Mouse (Mus musculus) spleen, postnatal 10 days (tissue): Measurements from ENCODE around the gene Lrba.

Source experiments
- DNase-seq, 2 experiments: peaks; one replicate each; pipeline ENCODE4 v3.0.0; 2021 to 2022; ENCODE audit warnings: low spot score in 2 of 2

The Lrba gene

GRCm38 (mm10) chr3:86500586-86500985, 276.1 kb downstream of the Lrba start:
- no peak for DNase-seq

DNA sequence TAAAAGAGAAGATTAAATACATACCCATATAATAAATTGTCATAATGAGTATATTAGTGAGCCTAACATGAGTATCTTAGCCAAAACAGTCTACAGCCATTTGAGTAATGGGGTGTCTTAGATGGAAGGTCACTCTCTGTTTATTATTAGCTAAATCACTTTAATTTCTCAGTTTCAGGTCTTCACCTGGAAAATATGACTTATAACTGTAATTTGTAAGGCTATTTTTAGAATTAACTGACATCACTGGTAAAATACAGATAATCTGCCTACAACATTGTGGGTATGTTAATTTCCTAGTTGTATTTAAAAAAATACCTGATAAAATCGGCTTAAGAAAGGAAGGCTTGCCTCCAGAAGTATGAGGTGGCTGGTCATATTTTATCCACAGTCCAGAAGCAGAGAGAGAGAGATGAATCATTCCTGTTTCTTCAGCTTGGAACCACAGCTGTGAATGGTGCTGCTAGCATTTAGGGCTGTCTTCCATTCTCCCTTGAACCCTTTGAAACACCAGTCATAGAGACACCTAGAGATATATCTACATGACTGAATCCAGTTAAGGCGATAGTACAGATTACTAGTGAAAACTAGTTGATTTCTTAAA, 294.1 kb downstream of the Lrba start:
- no peak for DNase-seq

DNA sequence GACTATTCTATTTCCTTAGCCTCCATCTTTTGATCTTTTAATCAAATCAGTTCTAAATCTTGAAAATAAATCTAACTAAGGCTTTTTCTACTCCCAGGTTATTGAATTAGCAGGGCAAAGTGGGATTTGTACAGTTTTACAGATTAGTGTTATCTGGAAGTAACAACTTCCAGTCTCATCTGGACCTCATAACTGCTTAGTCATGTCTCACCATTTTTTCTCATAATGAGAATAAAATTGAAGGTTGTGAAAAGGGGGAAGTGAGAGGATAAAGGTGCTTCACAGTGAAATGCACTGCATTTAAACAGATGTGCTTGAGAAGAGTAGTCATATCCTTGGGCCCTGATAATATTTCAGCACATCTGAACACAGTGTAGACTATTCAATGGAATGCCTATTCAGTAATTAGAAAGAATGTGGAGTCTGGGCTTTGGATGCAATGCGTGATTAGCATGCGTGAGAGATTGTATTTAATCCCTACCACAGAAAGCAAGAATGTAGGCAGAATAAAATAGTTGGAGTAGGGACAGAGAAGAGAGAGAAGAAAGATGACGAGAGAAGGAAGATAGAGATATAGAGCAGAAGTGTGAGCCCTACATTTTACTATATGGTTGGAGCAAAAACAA, 298.5 kb downstream of the Lrba start:
- no peak for DNase-seq

DNA sequence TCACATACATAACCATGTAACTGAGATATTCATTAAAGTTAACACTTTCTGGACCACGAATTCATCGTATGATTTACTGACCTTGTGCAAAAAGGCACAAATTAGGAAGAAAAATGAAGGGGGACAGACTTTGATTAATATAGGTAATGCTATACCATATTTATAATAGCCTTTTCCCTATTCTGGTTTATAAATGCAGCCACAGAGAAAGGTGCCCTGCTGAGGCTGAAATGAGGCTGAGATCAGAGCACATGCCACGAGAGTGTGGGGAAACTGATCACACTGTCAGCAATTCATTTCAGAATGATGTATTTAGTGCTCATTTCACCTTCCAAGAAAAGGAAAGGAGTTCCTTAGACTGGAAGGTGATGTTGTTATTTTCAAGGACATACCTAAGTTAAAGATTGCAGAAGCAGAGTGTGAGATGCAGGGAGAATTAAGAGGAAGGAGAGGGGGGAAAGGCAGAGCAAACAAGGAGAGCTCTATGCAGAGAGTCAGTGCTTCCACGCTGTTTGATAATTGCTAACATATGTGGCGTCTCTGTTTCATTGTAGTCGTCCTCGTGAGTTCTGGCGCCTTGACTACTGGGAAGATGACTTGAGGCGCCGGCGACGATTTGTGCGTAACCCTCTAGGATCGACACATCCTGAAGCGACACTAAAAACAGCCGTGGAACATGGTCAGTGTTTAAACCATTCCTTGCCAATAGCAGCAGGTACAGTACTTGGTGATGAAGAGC, 307.2 kb downstream of the Lrba start:
- no peak for DNase-seq

DNA sequence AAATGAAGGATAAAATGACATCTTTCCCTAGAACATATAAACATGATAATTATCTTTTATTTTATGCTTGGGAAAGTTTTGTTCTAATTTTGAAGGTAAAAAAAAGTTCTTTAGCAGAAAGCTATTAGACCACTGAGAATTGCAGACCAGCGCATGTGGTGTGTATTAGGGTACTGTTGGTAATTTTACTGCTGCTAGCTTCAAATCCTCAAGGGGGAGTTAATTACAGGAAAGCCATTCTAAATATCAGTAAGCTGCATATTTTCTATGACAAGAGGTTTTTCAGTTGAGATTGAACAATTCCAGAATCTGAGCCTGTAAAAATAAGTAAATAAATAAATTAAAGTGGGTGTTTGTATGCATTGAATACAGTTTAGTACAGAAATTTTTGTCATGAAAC, 312.3 kb downstream of the Lrba start:
- no peak for DNase-seq

DNA sequence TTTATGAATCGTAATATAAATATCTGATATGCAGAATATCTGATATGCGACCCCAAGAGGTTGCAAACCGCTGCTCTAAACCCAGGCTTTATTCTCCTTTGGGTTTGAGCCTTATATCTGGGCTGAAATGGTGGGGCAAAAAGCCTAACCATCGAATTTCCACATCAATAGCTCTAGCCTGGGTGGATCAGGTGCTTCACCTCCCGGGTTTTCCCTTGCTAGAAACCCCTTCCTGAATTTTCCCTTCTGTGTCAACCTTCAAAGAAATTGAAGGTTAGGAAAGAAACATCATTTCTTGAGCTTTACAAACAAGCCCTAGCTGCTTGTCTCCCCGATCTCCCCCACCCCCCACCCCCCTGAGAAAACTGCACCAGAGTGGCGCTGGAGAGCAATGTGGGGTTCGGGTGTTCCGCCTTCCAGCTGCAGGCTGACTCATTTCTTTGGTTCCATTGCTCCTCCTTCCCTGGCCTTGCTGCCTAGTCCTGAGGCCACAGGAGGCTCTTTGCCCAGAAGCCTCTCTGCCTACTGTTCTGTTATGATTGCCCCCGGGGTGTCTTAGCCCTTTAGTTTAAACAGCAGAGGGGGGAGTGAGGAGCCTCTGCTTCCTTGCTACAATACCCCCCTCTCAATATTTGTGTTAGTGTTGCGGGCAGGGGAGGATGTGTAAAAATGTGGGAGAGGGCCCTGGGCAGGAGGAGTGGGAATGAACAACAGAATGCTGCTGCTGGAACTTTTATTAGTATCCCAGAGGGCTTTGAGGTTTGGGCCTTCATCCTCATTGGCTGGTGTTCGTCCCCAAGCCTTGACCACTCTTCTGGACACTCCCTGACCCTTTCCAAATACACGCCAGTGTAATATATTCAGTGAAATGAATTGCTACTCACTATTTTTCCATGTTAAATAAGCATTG, 314.4 kb downstream of the Lrba start:
- no peak for DNase-seq

- no peak for DNase-seq
Measured at GRCm38 (mm10) chr3:86539555-86540168, 315.2 kb downstream of the Lrba start.

- DNase-seq = no peak
Measured at GRCm38 (mm10) chr3:86541074-86541614, 316.7 kb downstream of the Lrba start.

DNA sequence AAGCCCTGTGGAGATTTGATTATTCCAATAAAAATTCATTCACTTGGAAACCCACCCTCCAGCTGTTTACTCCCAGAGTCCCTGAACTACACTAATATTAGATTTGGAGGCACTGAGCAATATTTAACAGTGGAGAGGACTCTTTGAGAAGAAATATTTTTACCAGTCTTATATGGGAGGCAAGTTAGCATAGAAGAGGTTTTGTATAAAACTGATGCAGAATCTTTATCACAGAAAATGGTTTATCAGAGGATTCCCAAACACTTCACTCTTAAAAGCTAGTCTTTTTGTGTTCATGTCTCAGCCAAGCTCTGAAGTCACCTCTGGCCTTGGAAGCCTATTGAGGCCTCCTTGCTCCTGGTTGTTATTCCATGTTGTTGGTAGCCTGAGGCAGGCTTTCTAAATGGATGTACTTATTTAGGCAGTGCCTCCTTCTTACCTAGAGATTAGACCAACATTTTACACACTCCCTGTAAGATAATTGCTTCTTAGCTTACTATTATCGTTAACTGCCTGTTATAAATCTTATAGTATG, 317.4 kb downstream of the Lrba start:
- no peak for DNase-seq

DNA sequence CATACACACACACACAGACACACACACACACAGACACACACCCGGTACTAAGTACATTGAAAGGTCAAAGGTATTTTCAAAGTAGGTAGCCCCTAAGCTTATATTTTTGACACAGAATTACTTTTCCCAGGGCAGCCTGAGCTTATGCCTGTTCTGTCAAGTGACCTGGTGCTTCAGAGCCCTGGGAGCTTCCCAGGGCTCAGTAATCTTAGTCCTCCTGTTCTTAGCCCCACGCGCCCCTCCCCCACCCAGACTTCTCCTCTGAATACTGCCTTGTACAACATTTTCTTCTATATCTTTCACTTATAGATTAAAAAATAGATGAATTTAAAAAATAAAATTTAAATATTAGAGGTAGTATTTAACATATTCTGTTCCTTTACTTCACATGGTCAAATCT, 320.3 kb downstream of the Lrba start:
- DNase-seq = no peak

GRCm38 (mm10) chr3:86545945-86546344, 321.5 kb downstream of the Lrba start:
- no peak for DNase-seq

DNA sequence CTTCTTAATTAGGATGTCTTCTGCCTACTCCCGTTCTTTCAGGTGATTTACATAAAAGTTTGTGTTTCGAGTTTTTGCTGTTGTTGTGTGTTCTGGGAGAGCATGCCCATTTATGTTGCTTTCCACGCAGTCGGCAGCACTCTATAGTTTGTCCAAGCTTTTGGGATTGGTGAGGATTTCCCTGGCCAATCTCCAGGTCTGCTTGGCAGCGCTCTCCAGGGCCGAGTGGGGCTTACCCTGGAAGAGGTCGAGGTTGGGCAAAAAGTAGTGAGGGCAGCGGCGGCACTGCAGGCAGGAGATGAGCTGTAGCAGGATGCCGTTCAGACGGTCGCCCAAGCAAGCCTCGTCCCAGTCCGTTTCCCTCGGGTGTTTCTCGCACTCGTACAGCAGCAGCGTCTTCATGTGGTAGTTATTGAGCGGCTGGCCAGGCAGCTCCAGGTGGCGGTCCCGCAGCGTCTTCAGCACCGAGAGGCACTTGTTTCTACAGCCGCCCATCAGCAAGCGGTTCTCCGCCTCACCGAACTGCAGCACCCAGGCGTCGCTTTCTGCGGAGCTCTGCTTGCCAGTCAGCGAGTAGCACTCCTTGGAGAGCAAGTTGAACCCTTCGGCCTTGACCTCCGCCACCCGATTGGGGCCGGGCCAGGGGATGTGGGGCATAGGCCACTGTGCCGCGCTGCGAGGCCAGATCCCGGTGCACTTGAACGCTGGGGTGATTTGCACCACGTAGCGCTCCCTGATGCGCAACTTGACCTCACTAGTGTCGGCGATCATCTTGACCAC, 322.2 kb downstream of the Lrba start:
- DNase-seq = peak; percentile 30 to 54

DNA sequence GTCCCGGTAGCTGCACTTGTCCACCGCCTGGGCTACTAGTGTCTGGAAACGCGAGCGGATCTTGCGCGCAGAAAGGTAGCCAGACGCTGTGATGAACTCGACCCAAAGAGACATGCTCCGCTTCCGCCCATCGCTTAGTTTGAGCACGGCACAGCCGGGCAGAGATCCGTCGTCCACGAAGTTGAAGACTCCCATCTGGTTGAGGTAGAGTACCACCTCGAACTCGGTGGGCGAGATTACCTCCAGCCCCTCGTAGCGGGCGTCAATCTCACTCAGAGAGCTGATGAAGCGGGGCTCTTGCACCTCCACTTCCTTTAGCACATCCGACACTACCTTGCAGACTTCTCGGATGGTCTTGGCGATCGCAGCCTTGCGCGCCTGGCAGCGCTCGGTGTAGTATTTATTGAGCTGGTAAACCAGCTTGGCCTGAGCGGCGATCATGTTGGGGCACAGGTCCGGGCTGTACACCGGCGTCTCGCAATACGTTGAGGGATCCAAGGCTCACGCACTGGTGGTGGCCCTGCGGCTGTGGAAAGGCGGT, 322.8 kb downstream of the Lrba start:
- peak; percentile 18 to 26 for DNase-seq

GRCm38 (mm10) chr3:86548091-86549015, 323.9 kb downstream of the Lrba start, which contains the start of gene Mab21l2:
Gene Mab21l2 (minus strand): TSS chr3:86548629.
- no peak for DNase-seq

GRCm38 (mm10) chr3:86550301-86551010, 326.0 kb downstream of the Lrba start:
- no peak for DNase-seq

DNA sequence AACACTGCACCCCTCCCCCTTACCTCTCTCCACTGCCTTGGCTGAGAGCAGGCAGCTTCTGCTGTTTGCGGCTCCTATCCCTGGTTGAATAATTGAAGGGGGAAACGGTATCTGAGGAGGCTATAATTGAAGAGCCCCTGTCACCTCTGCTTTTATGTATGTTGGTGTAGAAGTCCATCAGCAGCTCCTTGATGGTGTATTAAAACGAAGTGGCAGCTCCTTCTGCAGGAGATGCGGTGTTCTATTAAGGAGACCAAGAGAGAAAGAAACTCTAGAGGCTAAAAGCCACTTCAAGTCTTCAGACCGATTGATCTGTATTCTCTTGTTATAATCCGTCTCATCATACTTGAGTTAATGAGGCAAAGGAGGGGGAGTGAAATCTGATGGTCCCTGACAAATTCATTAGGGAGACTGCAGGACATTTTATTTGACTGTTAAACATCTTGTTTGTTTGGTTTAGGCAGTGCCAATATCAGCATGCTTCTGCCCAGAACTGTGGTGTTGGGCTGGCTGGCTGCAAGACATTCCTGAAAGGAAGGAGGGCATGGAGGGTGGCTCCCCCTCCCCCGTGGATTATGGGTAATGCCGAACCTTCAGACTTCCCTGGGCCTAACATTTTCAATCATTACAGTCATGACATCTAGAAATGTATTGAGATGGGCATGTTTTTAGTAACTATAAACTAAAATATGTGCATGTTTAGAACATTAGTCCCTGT, 326.7 kb downstream of the Lrba start:
- DNase-seq = no peak

DNA sequence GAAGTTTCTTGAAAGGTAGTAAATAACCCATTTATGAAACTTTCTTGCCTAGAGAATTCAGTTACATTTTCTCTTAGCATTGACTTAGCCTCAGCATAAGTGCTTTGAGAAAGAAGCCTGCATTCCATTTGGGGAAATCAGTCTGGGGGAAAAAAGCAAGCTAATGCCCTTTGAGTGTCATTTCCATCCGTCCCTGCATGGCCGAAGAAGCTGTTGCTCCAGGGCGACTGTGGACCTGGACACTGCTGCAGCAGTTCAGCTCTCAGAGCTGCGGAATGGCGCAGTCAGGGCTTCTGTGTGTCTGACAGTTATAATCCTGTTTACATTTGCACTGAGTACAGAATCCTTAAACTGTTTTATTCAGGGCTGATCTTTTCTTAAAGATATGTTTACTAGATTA, 327.7 kb downstream of the Lrba start:
- DNase-seq = no peak

- DNase-seq = no peak
Measured at GRCm38 (mm10) chr3:86558976-86559375, 334.5 kb downstream of the Lrba start.
